ENCODE assay signal across 13 mouse cellular contexts in the genomic region with DNA sequence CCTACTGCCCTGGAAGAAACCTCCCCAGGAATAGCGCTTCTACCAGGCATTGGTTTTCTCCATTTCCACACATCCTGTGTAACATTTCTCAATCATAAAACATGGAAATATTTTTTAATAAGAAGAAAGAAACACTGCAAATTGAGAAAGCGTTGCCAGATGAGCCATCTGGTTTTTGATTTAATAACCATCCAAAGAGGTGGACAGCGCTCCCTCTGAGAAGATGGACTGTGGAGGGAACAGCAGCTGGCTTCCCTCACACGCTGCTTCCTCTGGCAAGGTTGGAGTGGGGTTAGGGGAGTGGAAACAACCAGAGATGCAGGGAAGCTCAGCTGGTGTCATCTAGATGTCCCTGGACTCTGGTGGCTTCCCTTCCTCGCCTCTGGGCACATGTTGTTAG.
DNase-seq lines count a peak whose midpoint lies in the region; ATAC-seq lines count a peak whose summit lies in the region.
"Had no signal": no experiment of that assay in that cellular context is flagged by ENCODE, and none has a peak within 500 bp of the region (broad histone marks: within the 10 kb centered on the region; RNA-seq: fewer than 3 reads in every experiment).

No protein-coding gene starts in this region.

- DNase-seq in gastrocnemius, postnatal 14 days: peak; percentile 43
- no peak for DNase-seq in gastrocnemius, adult 18-20 months (ENCODE audit: low spot score)
- DNase-seq in heart, adult 8-10 months (ENCODE audit: low spot score): peak; percentile 35
- DNase-seq in lung, postnatal 25 days (ENCODE audit: low spot score): peak; percentile 23
- no peak for DNase-seq in testis, postnatal 14 days (ENCODE audit: low spot score)
- DNase-seq: cerebellum, postnatal 14 days had no signal

- no peaks in the 10 kb centered on the region for H3K9me3 ChIP-seq in kidney, embryonic 16.5 days (ENCODE audit: low read length)
- H3K9me3 ChIP-seq: embryonic facial prominence, embryonic 15.5 days; forebrain, embryonic 15.5 days; G1E; heart, embryonic 15.5 days had no signal

- no peak overlapping the region for H3K4me2 ChIP-seq in kidney, embryonic 16.5 days (replicated peaks; ENCODE audit: low read depth, low read length)
- H3K4me2 ChIP-seq: embryonic facial prominence, embryonic 15.5 days; forebrain, embryonic 15.5 days; heart, embryonic 15.5 days had no signal

- 47% methylated on average over 5 of the region's 5 CpGs for WGBS in kidney, embryonic 16.5 days

- no peaks in the 10 kb centered on the region for H3K36me3 ChIP-seq in kidney, embryonic 16.5 days (ENCODE audit: insufficient read depth, low read length)
- H3K36me3 ChIP-seq: embryonic facial prominence, embryonic 15.5 days; forebrain, embryonic 15.5 days; G1E; heart, embryonic 15.5 days had no signal

- H3K4me3 ChIP-seq in kidney, embryonic 16.5 days (ENCODE audit: low read length): no peak overlapping the region
- H3K4me3 ChIP-seq: embryonic facial prominence, embryonic 15.5 days; forebrain, embryonic 15.5 days; heart, embryonic 15.5 days had no signal

- H3K27ac ChIP-seq in kidney, embryonic 16.5 days (ENCODE audit: low read length): no peak overlapping the region
- H3K27ac ChIP-seq: embryonic facial prominence, embryonic 15.5 days; forebrain, embryonic 15.5 days; heart, embryonic 15.5 days had no signal

- no peaks in the 10 kb centered on the region for H3K27me3 ChIP-seq in kidney, embryonic 16.5 days (ENCODE audit: insufficient read depth, low read length)
- H3K27me3 ChIP-seq: embryonic facial prominence, embryonic 15.5 days; forebrain, embryonic 15.5 days; heart, embryonic 15.5 days had no signal

- H3K9ac ChIP-seq in kidney, embryonic 16.5 days (replicated peaks; ENCODE audit: low read length): no peak overlapping the region
- H3K9ac ChIP-seq: embryonic facial prominence, embryonic 15.5 days; forebrain, embryonic 15.5 days; heart, embryonic 15.5 days had no signal

- intact Hi-C loops in gastrocnemius, postnatal 14 days (cut with DNase I; ENCODE audit: low total_unique reads): no loop called here

- 0 out of 2 replicates have a peak, but pooled peaks cover 5% of the 10 kb centered on the region for H3K4me1 ChIP-seq in kidney, embryonic 16.5 days (ENCODE audit: insufficient read depth, low read length)
- H3K4me1 ChIP-seq: embryonic facial prominence, embryonic 15.5 days; heart, embryonic 15.5 days had no signal

- ATAC-seq in kidney, embryonic 16.5 days (ENCODE audit: low FRiP score, low TSS enrichment): peak; percentile 78
- ATAC-seq in megakaryocyte progenitor cell, adult 5-6 weeks (replicated peaks; ENCODE audit: poor library complexity): no peak
- ATAC-seq in monocyte, adult 5-6 weeks (replicated peaks; ENCODE audit: insufficient number of reproducible peaks, low FRiP score, low TSS enrichment, poor library complexity, severe bottlenecking): no peak
- ATAC-seq: forebrain, embryonic 15.5 days had no signal

Comparison
In these comparisons a context has a peak if more than half of its experiments do, and no peak if none do; other contexts are left out.
1. DNase-seq: peak in gastrocnemius, postnatal 14 days (single experiment), heart, adult 8-10 months (single experiment) and lung, postnatal 25 days (single experiment); none in gastrocnemius, adult 18-20 months (single experiment) and testis, postnatal 14 days (single experiment).